Mouse (Mus musculus): ENCODE measurements around the gene Pigf. TPM values are rescaled to one million over a fixed set of nuclear protein-coding genes. Genes with fewer than 3 reads are reported as not detected.
A peak's percentile ranks its signal among the peaks of the same experiment; 100 is the strongest.
"Not testable (repeated sequence)": the region's sequence is repeated elsewhere in the genome, so short reads cannot be mapped to it uniquely, and the experiment has no call there.

The Pigf gene
- polyA plus RNA-seq (2012; rRNA removed) (21.6 and 23.5 TPM in 2 replicates), polyA plus RNA-seq (2014; fragmentation: Nextera tagmentation; extraction: Ambion mirVana) (30.5 and 32.9 TPM in 2 replicates)

DNA sequence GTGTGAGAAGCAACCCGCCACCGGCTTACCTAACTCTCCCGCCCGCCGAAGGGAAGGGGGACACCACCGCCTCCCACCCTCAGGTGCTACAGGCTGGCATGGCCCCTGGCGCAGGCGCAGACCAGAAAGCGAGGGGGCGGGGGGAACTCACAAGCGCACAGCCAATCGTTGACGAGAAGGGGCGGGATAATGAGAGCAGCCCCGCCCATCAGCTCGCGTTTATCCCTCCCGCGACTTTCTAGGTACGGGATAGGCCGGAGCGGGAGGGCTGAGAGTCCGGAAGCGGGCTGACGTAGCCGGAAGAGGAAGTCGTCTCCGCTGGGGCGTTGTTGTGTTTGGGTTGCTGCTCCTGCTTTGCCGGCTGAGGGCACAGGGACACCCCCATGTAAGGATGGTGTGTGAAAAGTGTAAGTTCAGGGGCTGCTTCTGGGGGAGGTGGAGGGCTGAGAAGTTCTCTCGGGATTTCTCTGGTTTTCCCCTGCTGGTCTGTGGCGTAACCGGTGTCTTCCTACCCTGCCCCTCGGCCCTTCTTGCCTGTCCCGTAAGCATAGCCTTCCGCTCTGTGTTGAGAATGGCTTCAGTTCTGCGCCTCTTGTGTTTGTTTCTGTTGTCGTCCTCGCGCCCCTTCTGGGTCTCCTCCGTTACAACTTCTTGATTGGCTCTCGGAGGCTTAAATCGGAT, at the start of gene Pigf, which contains the start of gene Cript:
Pigf (minus strand) TSS at position 138 of the 681 bp plus-strand sequence.
Cript (plus strand) TSS at position 282 of the 681 bp plus-strand sequence.
- DNase-seq (ENCODE audit: low spot score) (peak; percentile 99), ATAC-seq (ENCODE audit: low FRiP score, low read depth) (peak; percentile 100)
- Histone ChIP-seq H3K4me1 (ENCODE audit: control insufficient read depth, insufficient read depth, low read length) (peaks cover 3% of the 10 kb centered on the region; the same call in 1 of the 2 replicates), H3K27ac (replicated peaks; ENCODE audit: low read depth, low read length) (no peak within 1 kb of the TSS), H3K36me3 (ENCODE audit: control insufficient read depth, insufficient read depth, low read length) (peaks cover 3% of the 10 kb centered on the region; the same call in 1 of the 2 replicates), H3K9ac (ENCODE audit: low read depth, low read length, severe bottlenecking) (peak within 1 kb of the TSS; percentile 65), H3K4me2 (replicated peaks; ENCODE audit: low read depth, low read length, severe bottlenecking) (peak within 1 kb of the TSS; percentile 89), H3K4me3 (replicated peaks; ENCODE audit: low read length) (peak within 1 kb of the TSS; percentile 89), H3K9me3 (ENCODE audit: control insufficient read depth, low read length) (no peaks in the 10 kb centered on the region), H3K27me3 (ENCODE audit: control insufficient read depth, insufficient read depth, low read length) (no peaks in the 10 kb centered on the region)
- under 1% methylated on average over 38 of the region's 43 CpGs for WGBS
- peak; percentile 39; the same call in 1 of the 2 replicates for TF ChIP-seq POLR2A (IDR thresholded peaks at IDR 0.05; ENCODE audit: borderline replicate concordance, extremely low read depth, insufficient read depth, insufficient read length)

DNA sequence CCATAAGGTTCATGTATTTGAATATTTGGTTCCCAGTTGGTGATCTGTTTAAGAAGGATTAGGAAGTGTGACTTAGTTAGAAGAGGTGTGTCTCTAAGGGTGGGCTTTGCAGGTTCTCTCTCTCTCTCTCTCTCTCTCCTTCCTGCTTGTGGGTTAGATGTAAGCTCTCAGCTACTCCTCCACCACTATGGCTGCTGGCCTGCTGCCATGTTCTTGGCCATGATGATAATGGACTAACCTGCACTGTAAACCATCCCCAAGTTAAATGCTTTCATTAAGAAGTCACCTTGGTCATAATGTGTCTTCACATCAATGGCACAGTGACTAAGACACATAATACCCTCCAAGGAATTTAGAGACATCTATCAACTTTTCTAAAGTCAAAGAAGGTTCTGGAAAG, 48.3 kb upstream of the Pigf start:
- Histone ChIP-seq H3K27me3 (ENCODE audit: control insufficient read depth, insufficient read depth, low read length) (no peaks in the 10 kb centered on the region), H3K9ac (ENCODE audit: low read depth, low read length, severe bottlenecking) (no peak overlapping the region), H3K9me3 (ENCODE audit: control insufficient read depth, low read length) (no peaks in the 10 kb centered on the region), H3K36me3 (ENCODE audit: control insufficient read depth, insufficient read depth, low read length) (no peaks in the 10 kb centered on the region), H3K4me2 (replicated peaks; ENCODE audit: low read depth, low read length, severe bottlenecking) (no peak overlapping the region), H3K27ac (replicated peaks; ENCODE audit: low read depth, low read length) (no peak overlapping the region), H3K4me1 (ENCODE audit: control insufficient read depth, insufficient read depth, low read length) (no peaks in the 10 kb centered on the region), H3K4me3 (replicated peaks; ENCODE audit: low read length) (no peak overlapping the region)
- DNase-seq (ENCODE audit: low spot score) (no peak), ATAC-seq (ENCODE audit: low FRiP score, low read depth) (no peak)
- TF ChIP-seq POLR2A (IDR thresholded peaks at IDR 0.05; ENCODE audit: borderline replicate concordance, extremely low read depth, insufficient read depth, insufficient read length), result no peak

DNA sequence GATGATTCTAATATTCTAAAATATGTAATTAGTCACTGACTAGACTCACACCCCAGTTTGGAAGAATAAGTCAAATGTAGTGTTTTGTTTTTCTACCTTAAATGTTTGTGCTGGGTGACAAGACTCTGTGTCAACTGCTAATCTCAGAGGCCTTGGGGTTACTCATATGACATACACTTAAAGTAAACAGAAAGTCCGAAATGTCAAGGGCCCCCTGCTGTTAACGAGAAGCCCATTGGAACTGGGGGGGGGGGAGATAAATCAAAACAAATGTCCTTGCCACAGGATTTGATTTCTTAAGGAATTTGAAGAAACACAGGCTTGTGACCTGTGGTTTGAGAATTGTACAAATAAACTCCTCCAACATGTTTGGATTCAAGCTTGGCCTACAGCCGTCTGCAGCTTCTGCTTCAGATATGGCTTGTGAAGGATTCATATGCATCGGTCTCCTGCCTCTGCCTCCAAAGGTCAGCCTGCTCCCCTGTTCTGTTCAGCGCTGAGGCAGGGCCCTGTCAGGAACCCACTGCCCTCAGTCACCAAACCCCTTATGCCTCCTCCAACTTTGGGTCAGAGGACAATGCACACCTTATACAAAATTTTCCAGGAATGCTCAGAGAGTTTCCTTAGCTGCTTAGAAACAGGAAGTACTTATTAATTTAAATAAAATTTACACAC, 47.7 kb upstream of the Pigf start:
- Histone ChIP-seq H3K4me1 (ENCODE audit: control insufficient read depth, insufficient read depth, low read length) (no peaks in the 10 kb centered on the region), H3K9ac (ENCODE audit: low read depth, low read length, severe bottlenecking) (no peak overlapping the region), H3K4me3 (replicated peaks; ENCODE audit: low read length) (no peak overlapping the region), H3K27me3 (ENCODE audit: control insufficient read depth, insufficient read depth, low read length) (no peaks in the 10 kb centered on the region), H3K4me2 (replicated peaks; ENCODE audit: low read depth, low read length, severe bottlenecking) (no peak overlapping the region), H3K27ac (replicated peaks; ENCODE audit: low read depth, low read length) (no peak overlapping the region), H3K9me3 (ENCODE audit: control insufficient read depth, low read length) (no peaks in the 10 kb centered on the region), H3K36me3 (ENCODE audit: control insufficient read depth, insufficient read depth, low read length) (no peaks in the 10 kb centered on the region)
- WGBS, result 56% methylated on average over 5 of the region's 5 CpGs
- TF ChIP-seq POLR2A (IDR thresholded peaks at IDR 0.05; ENCODE audit: borderline replicate concordance, extremely low read depth, insufficient read depth, insufficient read length), result no peak
- DNase-seq (ENCODE audit: low spot score) (no peak), ATAC-seq (ENCODE audit: low FRiP score, low read depth) (no peak)

DNA sequence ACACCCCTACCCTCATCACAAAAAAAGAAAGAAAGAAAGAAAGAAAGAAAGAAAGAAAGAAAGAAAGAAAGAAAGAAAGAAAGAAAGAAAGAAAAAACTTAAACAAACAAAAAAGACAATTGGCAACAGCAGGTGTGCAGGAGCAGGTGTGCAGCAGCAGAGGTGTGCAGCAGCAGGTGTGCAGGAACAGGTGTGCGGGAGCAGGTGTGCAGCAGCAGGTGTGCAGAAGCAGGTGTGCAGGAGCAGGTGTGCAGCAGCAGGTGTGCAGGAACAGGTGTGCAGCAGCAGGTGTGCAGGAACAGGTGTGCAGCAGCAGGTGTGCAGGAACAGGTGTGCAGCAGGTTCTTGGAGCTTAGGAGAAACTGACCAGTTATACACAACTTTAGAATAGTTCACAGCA, 47.0 kb upstream of the Pigf start:
- H3K4me3 ChIP-seq (replicated peaks; ENCODE audit: low read length); H3K9ac ChIP-seq (ENCODE audit: low read depth, low read length, severe bottlenecking); H3K9me3 ChIP-seq (ENCODE audit: control insufficient read depth, low read length); H3K27ac ChIP-seq (replicated peaks; ENCODE audit: low read depth, low read length); ATAC-seq (ENCODE audit: low FRiP score, low read depth); H3K4me1 ChIP-seq (ENCODE audit: control insufficient read depth, insufficient read depth, low read length); H3K4me2 ChIP-seq (replicated peaks; ENCODE audit: low read depth, low read length, severe bottlenecking); H3K27me3 ChIP-seq (ENCODE audit: control insufficient read depth, insufficient read depth, low read length); DNase-seq (ENCODE audit: low spot score); H3K36me3 ChIP-seq (ENCODE audit: control insufficient read depth, insufficient read depth, low read length): not testable (repeated sequence)
- WGBS, result 95% methylated on average over 1 of the region's 1 CpGs

DNA sequence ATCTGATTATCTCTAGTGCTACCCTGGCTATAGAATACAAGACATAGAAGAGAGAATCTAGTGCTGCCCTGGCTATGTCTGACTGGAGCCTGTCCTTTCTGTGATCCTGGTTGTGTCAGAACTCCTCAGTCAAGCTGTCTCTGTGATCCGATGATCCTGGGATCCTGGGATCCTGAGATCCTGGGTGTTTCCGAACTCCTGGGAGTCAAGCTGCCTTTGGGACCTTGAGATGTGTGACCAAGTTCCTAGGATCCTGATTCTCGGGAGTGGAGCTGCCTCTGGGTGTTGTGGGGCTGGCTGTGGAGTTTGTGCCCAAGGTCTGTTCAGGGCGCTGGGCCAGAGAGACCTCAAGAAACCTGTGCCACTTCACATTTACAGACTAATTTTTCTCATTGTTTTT, 43.8 kb upstream of the Pigf start:
- WGBS, result 86% methylated on average over 4 of the region's 4 CpGs
- no peaks in the 10 kb centered on the region for H3K36me3 ChIP-seq (ENCODE audit: control insufficient read depth, insufficient read depth, low read length)

More for the DNA sequence above, 43.8 kb upstream of the Pigf start:
- Histone ChIP-seq H3K9ac (ENCODE audit: low read depth, low read length, severe bottlenecking) (no peak overlapping the region), H3K4me1 (ENCODE audit: control insufficient read depth, insufficient read depth, low read length) (no peaks in the 10 kb centered on the region), H3K4me2 (replicated peaks; ENCODE audit: low read depth, low read length, severe bottlenecking) (no peak overlapping the region), H3K4me3 (replicated peaks; ENCODE audit: low read length) (no peak overlapping the region), H3K27me3 (ENCODE audit: control insufficient read depth, insufficient read depth, low read length) (no peaks in the 10 kb centered on the region), H3K9me3 (ENCODE audit: control insufficient read depth, low read length) (no peaks in the 10 kb centered on the region), H3K27ac (replicated peaks; ENCODE audit: low read depth, low read length) (no peak overlapping the region)
- ATAC-seq (ENCODE audit: low FRiP score, low read depth) (no peak), DNase-seq (ENCODE audit: low spot score) (no peak)
- TF ChIP-seq POLR2A (IDR thresholded peaks at IDR 0.05; ENCODE audit: borderline replicate concordance, extremely low read depth, insufficient read depth, insufficient read length), result no peak
